17 mouse cellular contexts compared by ENCODE assay signal in the genomic region with DNA sequence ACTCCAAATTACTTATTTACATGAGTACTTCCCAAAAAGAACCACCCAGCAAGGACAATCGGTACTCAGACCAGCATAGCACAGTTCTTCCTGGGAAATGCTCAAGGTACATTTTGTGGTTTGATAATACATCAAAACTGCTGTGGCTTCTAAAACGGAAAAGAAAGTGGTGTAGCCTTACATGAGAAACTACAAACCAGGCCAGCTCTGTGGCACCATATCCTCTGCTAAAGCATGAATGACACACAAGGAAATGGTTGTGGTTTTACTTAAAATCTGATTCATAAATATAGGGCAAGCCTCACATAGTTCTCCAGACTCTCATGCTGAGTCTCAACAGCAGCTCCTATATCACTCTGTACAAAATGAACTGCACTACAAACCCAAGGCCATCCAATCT. TPM values are rescaled to one million over a fixed set of nuclear protein-coding genes. Genes with fewer than 3 reads are reported as not detected.
DNase-seq lines count a peak whose midpoint lies in the region; ATAC-seq and TF ChIP-seq lines count a peak whose summit lies in the region.
"Had no signal": no experiment of that assay in that cellular context is flagged by ENCODE, and none has a peak within 500 bp of the region (broad histone marks: within the 10 kb centered on the region; RNA-seq: fewer than 3 reads in every experiment).

No protein-coding gene starts in this region.

- no peaks in the 10 kb centered on the region for H3K27me3 ChIP-seq in forebrain, postnatal 0 days (ENCODE audit: insufficient read depth, low read length)
- H3K27me3 ChIP-seq in forebrain, embryonic 14.5 days (replicated peaks; ENCODE audit: control insufficient read depth, insufficient read depth, low read length), result no peaks in the 10 kb centered on the region
- H3K27me3 ChIP-seq: forebrain, embryonic 13.5 days; limb, embryonic 12.5 days; neural tube, embryonic 12.5 days had no signal

- DNase-seq in 3T3-L1 (ENCODE audit: low read depth, low spot score), result peak; percentile 81
- peak; percentile 21 to 47 for DNase-seq in CD8-positive naive resting alpha-beta T cell, adult 2 months (ENCODE audit: low read depth in 2 of 2, low spot score in 2 of 2)
- peak; percentile 40 to 42 for DNase-seq in natural killer cell, adult 2 months (ENCODE audit: low spot score in 2 of 2)
- no peak for DNase-seq in forebrain, postnatal 0 days
- no peak for DNase-seq in cerebellum, adult 11 months
- no peak for DNase-seq in urinary bladder, adult 2 months (ENCODE audit: low spot score)
- DNase-seq in forebrain, embryonic 14.5 days (ENCODE audit: low spot score), result no peak
- DNase-seq: lung, adult 18-20 months; spleen, adult 18-20 months had no signal

- no peaks in the 10 kb centered on the region for H3K4me1 ChIP-seq in forebrain, postnatal 0 days (ENCODE audit: insufficient read depth)
- H3K4me1 ChIP-seq in forebrain, embryonic 14.5 days (ENCODE audit: control insufficient read depth, insufficient read depth, low read length), result no peaks in the 10 kb centered on the region
- H3K4me1 ChIP-seq: forebrain, embryonic 13.5 days; midbrain, embryonic 10.5 days; neural tube, embryonic 12.5 days had no signal

- no peak overlapping the region for H3K27ac ChIP-seq in forebrain, postnatal 0 days (ENCODE audit: low read depth, low read length)
- H3K27ac ChIP-seq in forebrain, embryonic 14.5 days (ENCODE audit: low read depth, low read length), result no peak overlapping the region
- H3K27ac ChIP-seq: forebrain, embryonic 13.5 days; kidney, postnatal 0 days; limb, embryonic 12.5 days; midbrain, embryonic 10.5 days; neural tube, embryonic 12.5 days had no signal

- H3K4me3 ChIP-seq in forebrain, postnatal 0 days (ENCODE audit: low read depth, low read length), result no peak overlapping the region
- no peak overlapping the region for H3K4me3 ChIP-seq in forebrain, embryonic 14.5 days (ENCODE audit: low read depth, low read length)
- H3K4me3 ChIP-seq: forebrain, embryonic 13.5 days; limb, embryonic 12.5 days; midbrain, embryonic 10.5 days; neural tube, embryonic 12.5 days had no signal

- WGBS in forebrain, postnatal 0 days, result 85% methylated on average over 2 of the region's 2 CpGs
- whole genome bisulfite sequencing in forebrain, embryonic 14.5 days, result 95% methylated on average over 2 of the region's 2 CpGs

- TF ChIP-seq CTCF in forebrain, postnatal 0 days (IDR thresholded peaks at IDR 0.05; ENCODE audit: low read depth), result no peak

- 0 out of 2 replicates have a peak, but pooled peaks cover 8% of the 10 kb centered on the region for H3K36me3 ChIP-seq in forebrain, postnatal 0 days (ENCODE audit: insufficient read depth)
- H3K36me3 ChIP-seq in forebrain, embryonic 14.5 days (ENCODE audit: control insufficient read depth, insufficient read depth, low read length), result peaks cover 7% of the 10 kb centered on the region
- H3K36me3 ChIP-seq: midbrain, embryonic 10.5 days; neural tube, embryonic 12.5 days had no signal

- ATAC-seq in granulocyte monocyte progenitor cell, adult 5-6 weeks (replicated peaks; ENCODE audit: poor library complexity, severe bottlenecking), result peak; percentile 72
- ATAC-seq in forebrain, postnatal 0 days, result no peak
- no peak for ATAC-seq in forebrain, embryonic 14.5 days
- ATAC-seq: forebrain, embryonic 13.5 days had no signal

- no peak overlapping the region for H3K9ac ChIP-seq in forebrain, postnatal 0 days
- H3K9ac ChIP-seq in forebrain, embryonic 14.5 days (ENCODE audit: low read length), result no peak overlapping the region
- H3K9ac ChIP-seq: forebrain, embryonic 13.5 days; limb, embryonic 12.5 days; neural tube, embryonic 12.5 days had no signal

- H3K9me3 ChIP-seq in forebrain, postnatal 0 days (ENCODE audit: low read length), result no peaks in the 10 kb centered on the region
- H3K9me3 ChIP-seq in forebrain, embryonic 14.5 days (replicated peaks; ENCODE audit: control insufficient read depth, low read length), result no peaks in the 10 kb centered on the region
- H3K9me3 ChIP-seq: forebrain, embryonic 13.5 days; limb, embryonic 12.5 days; midbrain, embryonic 10.5 days; neural tube, embryonic 12.5 days had no signal

- no peak overlapping the region for H3K4me2 ChIP-seq in forebrain, postnatal 0 days (ENCODE audit: low read depth)
- no peak overlapping the region for H3K4me2 ChIP-seq in forebrain, embryonic 14.5 days (ENCODE audit: low read length)
- H3K4me2 ChIP-seq: forebrain, embryonic 13.5 days; limb, embryonic 12.5 days; neural tube, embryonic 12.5 days had no signal

RNA-seq across cellular contexts. Expression of a gene that starts 48.3 kb away (rescaled TPM):
- total RNA-seq in granulocyte monocyte progenitor cell, adult 5-6 weeks (2014; fragmentation: Nextera tagmentation), result 16.3 and 18.3 TPM in 2 replicates
- 21.9 and 25.5 TPM in 2 replicates for total RNA-seq in granulocyte monocyte progenitor cell, adult 5-6 weeks (2017)
- total RNA-seq in forebrain, postnatal 0 days (2014; rRNA removed), result 21.5 and 23.2 TPM in 2 replicates
- polyA plus RNA-seq in forebrain, postnatal 0 days (2015; fragmentation: Nextera tagmentation; extraction: Ambion mirVana), result 5.8 and 14.0 TPM in 2 replicates
- 4.2 and 4.6 TPM in 2 replicates for polyA plus RNA-seq in urinary bladder, adult 2 months (2012; rRNA removed)
- polyA plus RNA-seq in forebrain, embryonic 14.5 days (2014; fragmentation: Nextera tagmentation; extraction: Ambion mirVana), result 9.7 and 14.6 TPM in 2 replicates

RNA-seq across cellular contexts. Expression of a gene that starts 58.0 kb away (rescaled TPM):
- total RNA-seq in granulocyte monocyte progenitor cell, adult 5-6 weeks (2014; fragmentation: Nextera tagmentation), result not detected in 2 replicates
- total RNA-seq in granulocyte monocyte progenitor cell, adult 5-6 weeks (2017), result not detected in 2 replicates
- total RNA-seq in forebrain, postnatal 0 days (2014; rRNA removed), result 0.33 and 0.38 TPM in 2 replicates
- polyA plus RNA-seq in forebrain, postnatal 0 days (2015; fragmentation: Nextera tagmentation; extraction: Ambion mirVana), result 0.14 and 0.52 TPM in 2 replicates
- 19.3 and 20.8 TPM in 2 replicates for polyA plus RNA-seq in urinary bladder, adult 2 months (2012; rRNA removed)
- polyA plus RNA-seq in forebrain, embryonic 14.5 days (2014; fragmentation: Nextera tagmentation; extraction: Ambion mirVana), result 0.28 TPM in 1 of 2 replicates, not detected in the other
- polyA plus RNA-seq: embryonic facial prominence, embryonic 11.5 days; heart, postnatal 0 days; limb, embryonic 12.5 days; midbrain, embryonic 10.5 days; neural tube, embryonic 12.5 days had no signal

Comparison
In these comparisons a context has a peak if more than half of its experiments do, and no peak if none do; other contexts are left out.
1. DNase-seq: peak in 3T3-L1 (single experiment), CD8-positive naive resting alpha-beta T cell, adult 2 months (2 of 2) and natural killer cell, adult 2 months (2 of 2); none in forebrain, postnatal 0 days (single experiment), cerebellum, adult 11 months (single experiment), urinary bladder, adult 2 months (single experiment) and forebrain, embryonic 14.5 days (single experiment).
2. RNA of a gene that starts 58.0 kb away (polyA plus RNA-seq): 19.3 to 20.8 TPM in urinary bladder, adult 2 months; 0.14 to 0.52 TPM in forebrain, postnatal 0 days and 0.28 TPM in forebrain, embryonic 14.5 days; every median in the first group is over 10 times any median in the second.